Mouse (Mus musculus) heart, postnatal 0 days (tissue): ENCODE measurements around the gene Tmem125.

Experiments
- CTCF ChIP-seq: IDR thresholded peaks from 2 replicates; pipeline ENCODE4 v1.5.1; 2016; ENCODE audit warnings: antibody characterized with exemption, control low read depth, low read depth
- EP300 ChIP-seq: IDR thresholded peaks from 2 replicates; pipeline ENCODE4 v1.6.1; 2016; ENCODE audit warnings: antibody characterized with exemption, low read depth

DNA sequence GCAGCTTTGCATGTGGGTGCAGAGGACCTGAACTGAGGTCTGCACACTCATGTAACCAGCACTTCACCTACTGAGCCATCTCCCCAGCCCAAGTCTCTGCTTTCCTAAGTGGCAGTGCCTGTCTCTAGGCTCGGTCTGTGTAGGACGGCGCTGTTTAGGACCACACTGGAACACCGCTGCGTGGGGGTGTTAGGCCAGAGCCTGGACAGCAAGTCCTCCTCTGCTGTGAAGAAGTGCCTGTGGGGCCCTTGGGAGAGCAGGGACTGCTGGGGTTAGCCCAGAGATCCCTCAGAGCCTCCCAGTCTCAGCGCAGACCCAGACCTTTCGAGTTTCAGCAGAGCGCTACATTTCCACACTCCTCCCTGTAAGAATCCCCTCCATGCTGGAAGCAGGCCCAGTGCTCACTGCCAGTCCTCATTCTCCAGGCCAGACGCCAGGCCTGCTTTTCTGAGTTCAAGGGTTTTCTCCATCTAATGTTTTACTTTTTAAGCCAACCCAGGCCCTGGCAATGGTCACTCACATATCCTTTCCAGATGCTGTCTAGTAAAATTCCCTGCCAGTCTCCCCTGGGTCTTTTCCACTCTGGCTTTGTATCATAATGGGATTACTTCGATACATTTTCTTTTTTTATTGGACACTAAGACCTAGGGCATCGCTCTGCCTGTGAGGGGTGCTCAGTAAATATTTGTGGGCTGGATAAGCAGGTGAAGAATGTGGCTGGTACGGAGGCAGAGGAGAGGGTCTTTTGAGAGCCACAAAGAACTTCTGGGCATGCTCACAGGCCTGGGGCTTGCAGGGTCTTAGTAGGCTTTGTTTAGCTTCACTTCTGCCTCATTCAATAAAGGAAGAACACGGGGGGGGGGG lies 20.4 kb upstream of the Tmem125 start:
- TF ChIP-seq EP300 (no peak), CTCF (no peak)
